Mouse (Mus musculus) cortical plate, adult 2 months (tissue): ENCODE results near the gene Miox.

Experiments used
- CTCF ChIP-seq: fragments of 200-500 bp; IDR thresholded peaks from 2 replicates; pipeline ENCODE4 v1.5.1; 2011; ENCODE audit warnings: mild to moderate bottlenecking, control low read depth, low read length; ENCODE audit not compliant: insufficient read depth; ENCODE audit errors: extremely low read depth
- POLR2A ChIP-seq: fragments of 200-500 bp; IDR thresholded peaks from 2 replicates; pipeline ENCODE4 v1.6.1; 2011; ENCODE audit warnings: mild to moderate bottlenecking, low read length, control low read depth; ENCODE audit not compliant: insufficient read depth; ENCODE audit errors: extremely low read depth

DNA sequence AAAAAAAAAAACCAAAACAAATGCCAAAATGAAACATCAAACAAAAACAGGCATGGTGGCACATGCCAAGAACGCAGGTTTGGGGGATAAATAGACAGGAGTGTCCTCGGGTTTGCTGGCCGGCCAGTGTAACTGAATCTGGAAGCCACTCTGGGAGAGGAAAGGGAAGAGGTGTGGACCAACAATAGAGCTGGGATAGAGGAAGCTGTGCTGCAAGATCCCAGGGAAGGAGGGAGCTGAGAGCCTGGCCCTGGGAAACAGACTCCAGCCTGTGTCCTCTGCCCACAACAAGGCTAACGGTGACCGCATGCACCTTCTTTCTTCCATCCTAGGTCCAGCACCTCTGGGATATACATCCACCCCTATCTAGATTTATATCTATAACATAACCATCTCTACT, 16.2 kb downstream of the Miox start:
- no peak for TF ChIP-seq POLR2A
- TF ChIP-seq CTCF, result no peak
